In the genomic region with DNA sequence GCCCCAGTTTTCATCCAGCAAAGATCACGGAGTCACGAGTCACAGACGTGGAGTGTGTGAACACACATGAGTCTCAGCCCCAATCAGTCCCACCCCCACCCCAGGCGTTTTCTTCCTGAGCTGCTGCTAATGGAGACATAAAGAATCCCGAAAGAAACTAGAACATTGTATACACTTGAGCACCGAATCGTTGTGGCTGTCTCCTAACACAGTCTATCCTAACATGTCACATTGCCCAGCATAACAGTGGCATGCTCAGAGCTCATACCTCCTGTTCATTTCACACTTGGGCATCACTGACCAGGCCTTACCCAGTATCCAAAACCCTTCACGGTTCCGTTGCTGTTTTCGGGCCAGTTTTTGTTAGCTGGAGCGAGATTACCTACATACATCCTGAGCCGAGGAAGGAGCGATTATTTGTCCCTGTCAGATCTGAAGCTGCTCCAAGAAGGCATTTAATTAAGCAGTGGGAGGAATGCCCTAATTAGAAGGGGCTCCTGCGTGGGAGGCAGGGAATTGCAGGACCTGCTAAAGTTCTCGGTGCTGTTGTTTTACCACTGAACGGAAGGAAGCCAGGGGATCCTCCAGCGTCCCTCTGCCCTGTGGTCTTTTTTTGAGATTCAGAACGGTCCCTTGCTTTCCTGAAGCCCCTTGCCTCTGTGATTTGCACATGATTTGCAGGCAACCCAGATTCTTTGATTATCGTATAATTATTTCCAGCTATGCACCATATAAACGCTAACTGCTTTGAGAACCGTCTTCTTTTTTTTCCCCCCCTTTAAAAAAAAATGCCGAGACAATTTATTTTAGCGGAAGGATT, we compare ENCODE assay signal across 8 mouse cellular contexts. TPM values are rescaled to one million over a fixed set of nuclear protein-coding genes. Genes with fewer than 3 reads are reported as not detected.
DNase-seq lines count a peak whose midpoint lies in the region; ATAC-seq lines count a peak whose summit lies in the region.

No protein-coding gene starts in this region.

- 22% methylated on average over 23 of the region's 23 CpGs for WGBS in heart, embryonic 11.5 days (ENCODE audit: insufficient replicate concordance)
- WGBS in forebrain, embryonic 16.5 days = 8% methylated on average over 23 of the region's 23 CpGs
- WGBS in limb, embryonic 10.5 days = 30% methylated on average over 23 of the region's 23 CpGs

- intact Hi-C loops in heart, postnatal 14 days (cut with DNase I) = no loop called here

- peak overlapping the region; percentile 60 for H3K4me2 ChIP-seq in heart, embryonic 11.5 days
- peak overlapping the region; percentile 51 for H3K4me2 ChIP-seq in forebrain, embryonic 16.5 days (ENCODE audit: low read length)

- H3K27me3 ChIP-seq in heart, embryonic 11.5 days (ENCODE audit: control insufficient read depth, insufficient read depth, low read length) = no peaks in the 10 kb centered on the region
- no peaks in the 10 kb centered on the region for H3K27me3 ChIP-seq in forebrain, embryonic 16.5 days (replicated peaks; ENCODE audit: control insufficient read depth, insufficient read depth, low read length)
- H3K27me3 ChIP-seq in limb, embryonic 10.5 days (ENCODE audit: low read depth, poor library complexity, severe bottlenecking) = no peaks in the 10 kb centered on the region

- DNase-seq in heart, postnatal 14 days = no peak
- DNase-seq in limb, embryonic 10.5 days (ENCODE audit: low spot score) = peak; percentile 42
- DNase-seq in right cerebral cortex, postnatal 10 days (ENCODE audit: low spot score in 2 of 2) = peak; percentile 39 to 54
- DNase-seq in urinary bladder, postnatal 36 days (ENCODE audit: low spot score in 2 of 2) = no peak

- peaks cover 9% of the 10 kb centered on the region for H3K4me1 ChIP-seq in heart, embryonic 11.5 days (ENCODE audit: control insufficient read depth, insufficient read depth, low read length)
- H3K4me1 ChIP-seq in brown adipose tissue, adult 24 weeks (ENCODE audit: control insufficient read depth, insufficient read depth, insufficient read length, low read length) = peaks cover 2% of the 10 kb centered on the region; the same call in 1 of the 2 replicates
- H3K4me1 ChIP-seq in forebrain, embryonic 16.5 days (replicated peaks; ENCODE audit: control insufficient read depth, insufficient read depth, low read length) = peaks cover 23% of the 10 kb centered on the region
- H3K4me1 ChIP-seq in limb, embryonic 10.5 days = peaks cover 43% of the 10 kb centered on the region

- H3K36me3 ChIP-seq in heart, embryonic 11.5 days (ENCODE audit: control insufficient read depth, insufficient read depth, low read length) = no peaks in the 10 kb centered on the region
- H3K36me3 ChIP-seq in forebrain, embryonic 16.5 days (ENCODE audit: control insufficient read depth, insufficient read depth) = no peaks in the 10 kb centered on the region
- H3K36me3 ChIP-seq in limb, embryonic 10.5 days = no peaks in the 10 kb centered on the region

- H3K9ac ChIP-seq in heart, embryonic 11.5 days (ENCODE audit: low read depth, low read length) = peak overlapping the region; percentile 64
- peak overlapping the region; percentile 37 for H3K9ac ChIP-seq in forebrain, embryonic 16.5 days (replicated peaks; ENCODE audit: low read depth, low read length)

- H3K9me3 ChIP-seq in heart, embryonic 11.5 days (replicated peaks; ENCODE audit: control insufficient read depth, low read length) = 0 out of 2 replicates have a peak, but pooled peaks cover 2% of the 10 kb centered on the region
- no peaks in the 10 kb centered on the region for H3K9me3 ChIP-seq in forebrain, embryonic 16.5 days (ENCODE audit: control insufficient read depth, low read length)
- no peaks in the 10 kb centered on the region for H3K9me3 ChIP-seq in limb, embryonic 10.5 days (replicated peaks)

- no peak for ATAC-seq in heart, embryonic 11.5 days (replicated peaks; ENCODE audit: insufficient number of reproducible peaks, low FRiP score, low TSS enrichment)
- peak; percentile 60 for ATAC-seq in forebrain, embryonic 16.5 days
- no peak for ATAC-seq in erythroblast, adult 5-6 weeks (replicated peaks; ENCODE audit: low FRiP score, poor library complexity, severe bottlenecking)

- H3K4me3 ChIP-seq in heart, embryonic 11.5 days (ENCODE audit: low read depth, low read length) = peak overlapping the region; percentile 24; the same call in 1 of the 2 replicates
- peak overlapping the region; percentile 26; the same call in 1 of the 2 replicates for H3K4me3 ChIP-seq in brown adipose tissue, adult 24 weeks (ENCODE audit: insufficient read depth, low read depth, low read length)
- peak overlapping the region; percentile 27 for H3K4me3 ChIP-seq in forebrain, embryonic 16.5 days (replicated peaks; ENCODE audit: low read length)
- H3K4me3 ChIP-seq in limb, embryonic 10.5 days = peak overlapping the region; percentile 42

- no peak overlapping the region for H3K27ac ChIP-seq in heart, embryonic 11.5 days (ENCODE audit: low read depth, low read length)
- no peak overlapping the region for H3K27ac ChIP-seq in brown adipose tissue, adult 24 weeks (replicated peaks; ENCODE audit: low read depth, low read length)
- H3K27ac ChIP-seq in forebrain, embryonic 16.5 days (ENCODE audit: low read length) = no peak overlapping the region
- H3K27ac ChIP-seq in limb, embryonic 10.5 days = peak overlapping the region; percentile 27

RNA-seq across cellular contexts. Expression of a gene that starts 53.4 kb away (rescaled TPM):
- polyA plus RNA-seq in heart, embryonic 11.5 days (2014; fragmentation: Nextera tagmentation; extraction: Ambion mirVana) = 202 and 207 TPM in 2 replicates
- total RNA-seq in heart, postnatal 14 days (2021) = 10 to 100 TPM; 59.7 to 65.9 TPM
- 115 and 130 TPM in 2 replicates for polyA plus RNA-seq in brown adipose tissue, adult 24 weeks (2012; ENCODE audit: insufficient read depth, insufficient read length, missing spikeins)
- 199 and 215 TPM in 2 replicates for polyA plus RNA-seq in forebrain, embryonic 16.5 days (2015; fragmentation: Nextera tagmentation; extraction: Ambion mirVana)
- 343 and 349 TPM in 2 replicates for polyA plus RNA-seq in limb, embryonic 10.5 days (2016; fragmentation: Nextera tagmentation; extraction: Ambion mirVana)
- total RNA-seq in erythroblast, adult 5-6 weeks (2015; ENCODE audit: low replicate concordance) = 105 and 154 TPM in 2 replicates
- 128 and 220 TPM in 2 replicates for total RNA-seq in erythroblast, adult 5-6 weeks (2017; ENCODE audit: low replicate concordance)

Comparison
In these comparisons a context has a peak if more than half of its experiments do, and no peak if none do; other contexts are left out.
1. DNase-seq: peak in limb, embryonic 10.5 days (single experiment) and right cerebral cortex, postnatal 10 days (2 of 2); none in heart, postnatal 14 days (0 of 2) and urinary bladder, postnatal 36 days (0 of 2).
2. Peak in every context shown above with its lines, with median percentiles within 50 percentile points of each other: H3K4me3 ChIP-seq.